Mouse (Mus musculus): ENCODE data around the gene 1700029I15Rik. TPM values are rescaled to one million over a fixed set of nuclear protein-coding genes. Genes with fewer than 3 reads are reported as not detected.

1700029I15Rik gene
- polyA plus RNA-seq, 1 experiment, result 1.1 TPM

- no peak for TF ChIP-seq GATA1 (IDR thresholded peaks at IDR 0.05; ENCODE audit: low read length)
Observed at GRCm38 (mm10) chr2:92427882-92428281, 45.5 kb downstream of the 1700029I15Rik start.

GRCm38 (mm10) chr2:92430089-92430488, 47.8 kb downstream of the 1700029I15Rik start:
- no peak for TF ChIP-seq GATA1 (IDR thresholded peaks at IDR 0.05; ENCODE audit: low read length)

GRCm38 (mm10) chr2:92430723-92431541, 48.6 kb downstream of the 1700029I15Rik start:
- no peak for TF ChIP-seq GATA1 (IDR thresholded peaks at IDR 0.05; ENCODE audit: low read length)

GRCm38 (mm10) chr2:92431611-92432179, 49.4 kb downstream of the 1700029I15Rik start:
- no peak for TF ChIP-seq GATA1 (IDR thresholded peaks at IDR 0.05; ENCODE audit: low read length)

GRCm38 (mm10) chr2:92432299-92433295, 50.3 kb downstream of the 1700029I15Rik start:
- TF ChIP-seq GATA1 (IDR thresholded peaks at IDR 0.05; ENCODE audit: low read length), result no peak

GRCm38 (mm10) chr2:92433578-92434374, 51.4 kb downstream of the 1700029I15Rik start, which contains the start of gene Cry2:
Gene Cry2, minus strand, starts transcription at chr2:92434043.
- TF ChIP-seq GATA1 (IDR thresholded peaks at IDR 0.05; ENCODE audit: low read length), result no peak

GRCm38 (mm10) chr2:92434375-92434745, 52.0 kb downstream of the 1700029I15Rik start:
- TF ChIP-seq GATA1 (IDR thresholded peaks at IDR 0.05; ENCODE audit: low read length), result no peak

- no peak for TF ChIP-seq GATA1 (IDR thresholded peaks at IDR 0.05; ENCODE audit: low read length)
Observed at GRCm38 (mm10) chr2:92435023-92435422, 52.7 kb downstream of the 1700029I15Rik start.

Other genes starting within 250 kb of the 1700029I15Rik start
- gene Pex16, start 7.9 kb upstream of the 1700029I15Rik start, polyA plus RNA-seq (2012), result 22.5 and 30.6 TPM in 2 replicates
- gene Large2, start 7.7 kb upstream of the 1700029I15Rik start, polyA plus RNA-seq (2012), result not detected in 2 replicates
- 0.11 and 0.15 TPM in 2 replicates for gene Mapk8ip1, start 18.7 kb downstream of the 1700029I15Rik start, polyA plus RNA-seq (2012)
- gene Cry2, start 51.5 kb downstream of the 1700029I15Rik start, polyA plus RNA-seq (2012), result 16.0 and 17.5 TPM in 2 replicates
- 24.5 and 26.9 TPM in 2 replicates for gene Slc35c1, start 78.0 kb downstream of the 1700029I15Rik start, polyA plus RNA-seq (2012)
- gene Chst1, start 217.2 kb downstream of the 1700029I15Rik start, polyA plus RNA-seq (2012), result 0.11 TPM in 1 of 2 replicates, not detected in the other